Mouse (Mus musculus) liver (tissue): ENCODE measurements around the gene Ttc26.
"Not testable (repeated sequence)": the region's sequence is repeated elsewhere in the genome, so short reads cannot be mapped to it uniquely, and the experiment has no call there.

ENCODE experiments used
- DNase-seq: peaks from one replicate; pipeline ENCODE4 v3.0.0-alpha.2; 2020; ENCODE audit warnings: mixed read lengths

Ttc26 gene

GRCm38 (mm10) chr6:38356661-38357433 lies 24.4 kb upstream of the Ttc26 start:
- DNase-seq = not testable (repeated sequence)

- DNase-seq = no peak
These were observed 23.5 kb upstream of the Ttc26 start for GRCm38 (mm10) chr6:38357603-38358252.

GRCm38 (mm10) chr6:38358253-38359027 lies 22.8 kb upstream of the Ttc26 start:
- DNase-seq = no peak

GRCm38 (mm10) chr6:38359044-38359735 lies 22.1 kb upstream of the Ttc26 start:
- not testable (repeated sequence) for DNase-seq

GRCm38 (mm10) chr6:38359736-38360499 lies 21.4 kb upstream of the Ttc26 start:
- DNase-seq = peak; percentile 78

- peak; percentile 33 for DNase-seq
These were observed 20.2 kb upstream of the Ttc26 start for GRCm38 (mm10) chr6:38361065-38361464.

GRCm38 (mm10) chr6:38361937-38362336 lies 19.3 kb upstream of the Ttc26 start:
- no peak for DNase-seq

- no peak for DNase-seq
These were observed 17.9 kb upstream of the Ttc26 start for GRCm38 (mm10) chr6:38363370-38363769.

- no peak for DNase-seq
These were observed 17.1 kb upstream of the Ttc26 start for GRCm38 (mm10) chr6:38364121-38364520.

- DNase-seq = no peak
These were observed 11.3 kb upstream of the Ttc26 start for GRCm38 (mm10) chr6:38369945-38370344.

GRCm38 (mm10) chr6:38374271-38374670 lies 7.0 kb upstream of the Ttc26 start:
- DNase-seq = no peak

GRCm38 (mm10) chr6:38380764-38381128 lies 523 bp upstream of the Ttc26 start:
- no peak for DNase-seq

GRCm38 (mm10) chr6:38389671-38390070 lies 8.4 kb downstream of the Ttc26 start:
- DNase-seq = peak; percentile 14

GRCm38 (mm10) chr6:38432457-38432856 lies 51.2 kb downstream of the Ttc26 start:
- DNase-seq = not testable (repeated sequence)

- DNase-seq = peak; percentile 98
These were observed 52.2 kb downstream of the Ttc26 start, which contains the start of gene Ubn2 for GRCm38 (mm10) chr6:38433261-38434033. Ubn2 (plus strand) TSS chr6:38433950.

- DNase-seq = peak; percentile 74
These were observed 53.1 kb downstream of the Ttc26 start for GRCm38 (mm10) chr6:38434055-38435023.

GRCm38 (mm10) chr6:38443842-38444241 lies 62.6 kb downstream of the Ttc26 start:
- peak; percentile 70 for DNase-seq

GRCm38 (mm10) chr6:38448295-38448694 lies 67.0 kb downstream of the Ttc26 start:
- DNase-seq = no peak

- DNase-seq = no peak
These were observed 71.8 kb downstream of the Ttc26 start for GRCm38 (mm10) chr6:38453049-38453448.

GRCm38 (mm10) chr6:38456425-38456824 lies 75.2 kb downstream of the Ttc26 start:
- not testable (repeated sequence) for DNase-seq
